Mouse (Mus musculus) adrenal gland, postnatal 10 days (tissue): ENCODE measurements around the gene Afmid. TPM values are rescaled to one million over a fixed set of nuclear protein-coding genes. Genes with fewer than 3 reads are reported as not detected.
"Not testable (repeated sequence)": the region's sequence is repeated elsewhere in the genome, so short reads cannot be mapped to it uniquely, and the experiment has no call there.

Source experiments
- DNase-seq: peaks from one replicate; pipeline ENCODE4 v3.0.0; 2021; ENCODE audit warnings: mixed read lengths
- total RNA-seq, 2 experiments: library from RNA; stranded (reverse); gene quantifications; 2 replicates each; pipeline ENCODE4 v1.2.3; 2021

Gene Afmid
- total RNA-seq, 2 experiments from 2014 or later = 14.1 to 17.7 TPM

GRCm38 (mm10) chr11:117794035-117794551, 31.6 kb upstream of the Afmid start:
- DNase-seq = no peak

DNA sequence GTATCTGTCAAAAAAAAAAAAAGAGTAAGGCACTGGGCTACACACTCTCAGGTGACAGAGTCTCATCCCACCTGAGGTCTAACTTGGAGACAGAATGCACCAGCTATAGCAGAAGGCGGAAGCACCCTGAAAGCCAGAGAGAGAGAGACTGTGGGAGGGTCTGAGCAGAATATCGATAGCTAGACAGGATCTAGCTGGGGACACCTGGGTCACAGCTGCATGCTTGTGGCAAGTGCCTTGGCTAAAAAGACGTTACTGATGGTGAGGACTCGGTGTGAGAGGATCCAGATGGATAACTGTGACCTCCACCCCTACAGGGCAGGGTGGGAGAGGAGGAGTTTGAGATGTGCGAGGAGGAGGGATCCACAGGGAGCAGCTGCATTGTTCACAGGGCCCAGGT, 28.8 kb upstream of the Afmid start:
- no peak for DNase-seq

DNA sequence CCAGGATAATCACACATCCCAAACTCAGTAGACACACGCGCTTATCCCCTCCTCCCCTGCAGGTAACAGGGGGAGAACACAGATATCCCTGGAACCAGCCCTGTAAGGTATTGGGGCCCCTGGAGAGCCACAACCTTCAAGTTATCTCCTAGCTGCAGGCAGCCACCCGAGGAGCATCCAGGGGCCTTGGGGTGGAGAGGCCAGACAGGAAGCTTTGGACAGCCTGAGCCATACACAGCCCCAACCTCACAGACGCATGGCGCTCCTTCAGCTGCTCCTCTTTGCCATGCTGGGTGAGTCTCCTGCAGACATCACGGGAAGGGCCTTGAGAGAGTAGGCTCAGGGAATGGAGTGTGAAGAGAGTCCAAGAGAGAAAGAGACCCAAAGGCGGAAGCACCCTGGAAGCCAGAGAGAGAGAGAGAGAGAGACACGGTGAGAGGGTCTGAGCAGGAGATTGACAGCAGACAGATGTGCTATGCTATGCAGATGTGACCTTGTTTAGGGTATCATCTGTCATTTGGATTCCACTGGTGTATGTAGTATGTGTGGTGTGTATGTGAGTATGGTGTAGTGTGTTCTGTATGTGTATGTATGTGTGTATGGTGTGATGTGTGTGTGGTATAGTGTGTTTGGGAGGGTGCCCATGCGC, 28.1 kb upstream of the Afmid start, which contains the start of gene 6030468B19Rik:
Gene 6030468B19Rik, plus strand, starts transcription at position 150 of the 649 bp plus-strand sequence.
- DNase-seq = no peak

GRCm38 (mm10) chr11:117798160-117798541, 27.6 kb upstream of the Afmid start:
- no peak for DNase-seq

- DNase-seq = no peak
Measured at GRCm38 (mm10) chr11:117799174-117799573, 26.6 kb upstream of the Afmid start.

DNA sequence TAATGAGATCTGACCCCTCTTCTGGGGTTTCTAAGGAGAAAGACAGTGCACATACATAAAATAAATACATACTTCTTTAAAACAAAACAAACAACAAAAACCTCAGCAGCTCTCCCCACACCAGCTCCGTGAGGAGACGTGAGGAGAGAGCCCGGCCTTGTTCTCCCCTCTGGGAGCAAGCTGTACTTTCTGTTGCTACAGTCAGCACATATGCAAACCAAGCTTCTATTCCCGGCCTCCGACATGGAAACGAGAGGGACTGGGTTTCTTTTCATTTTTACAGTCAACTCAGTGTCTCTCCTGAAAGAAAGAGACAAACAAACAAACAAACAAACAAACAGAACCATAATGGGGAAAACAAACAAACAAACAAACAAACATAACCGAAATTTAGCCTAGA, 25.7 kb upstream of the Afmid start:
- no peak for DNase-seq

- no peak for DNase-seq
Measured at GRCm38 (mm10) chr11:117801650-117802049, 24.1 kb upstream of the Afmid start.

DNA sequence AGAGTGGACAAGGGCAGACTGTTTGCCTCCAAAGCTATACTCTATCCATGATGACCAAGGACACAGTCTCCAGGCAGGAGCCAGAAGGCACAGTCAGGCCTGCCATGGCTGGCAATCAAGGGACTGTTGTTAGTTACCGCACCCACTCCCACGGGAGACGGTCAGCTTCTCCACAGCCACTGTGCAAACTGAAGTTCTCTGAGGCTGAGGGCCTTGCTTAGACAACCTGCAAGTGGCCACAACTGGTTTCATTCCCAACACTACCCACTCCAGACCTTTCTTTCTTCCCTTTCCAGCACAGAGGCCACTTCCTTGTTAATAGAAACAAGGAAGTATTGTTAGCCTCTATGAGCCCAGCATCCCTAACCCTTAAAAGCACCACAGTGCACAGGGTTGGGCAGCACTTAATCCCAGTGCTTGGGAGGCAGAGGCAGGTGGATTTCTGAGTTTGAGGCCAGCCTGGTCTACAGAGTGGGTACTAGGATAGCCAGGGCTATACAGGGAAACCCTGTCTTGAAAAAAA, 22.5 kb upstream of the Afmid start:
- DNase-seq = no peak

- no peak for DNase-seq
Measured at GRCm38 (mm10) chr11:117806781-117807180, 18.9 kb upstream of the Afmid start.

DNA sequence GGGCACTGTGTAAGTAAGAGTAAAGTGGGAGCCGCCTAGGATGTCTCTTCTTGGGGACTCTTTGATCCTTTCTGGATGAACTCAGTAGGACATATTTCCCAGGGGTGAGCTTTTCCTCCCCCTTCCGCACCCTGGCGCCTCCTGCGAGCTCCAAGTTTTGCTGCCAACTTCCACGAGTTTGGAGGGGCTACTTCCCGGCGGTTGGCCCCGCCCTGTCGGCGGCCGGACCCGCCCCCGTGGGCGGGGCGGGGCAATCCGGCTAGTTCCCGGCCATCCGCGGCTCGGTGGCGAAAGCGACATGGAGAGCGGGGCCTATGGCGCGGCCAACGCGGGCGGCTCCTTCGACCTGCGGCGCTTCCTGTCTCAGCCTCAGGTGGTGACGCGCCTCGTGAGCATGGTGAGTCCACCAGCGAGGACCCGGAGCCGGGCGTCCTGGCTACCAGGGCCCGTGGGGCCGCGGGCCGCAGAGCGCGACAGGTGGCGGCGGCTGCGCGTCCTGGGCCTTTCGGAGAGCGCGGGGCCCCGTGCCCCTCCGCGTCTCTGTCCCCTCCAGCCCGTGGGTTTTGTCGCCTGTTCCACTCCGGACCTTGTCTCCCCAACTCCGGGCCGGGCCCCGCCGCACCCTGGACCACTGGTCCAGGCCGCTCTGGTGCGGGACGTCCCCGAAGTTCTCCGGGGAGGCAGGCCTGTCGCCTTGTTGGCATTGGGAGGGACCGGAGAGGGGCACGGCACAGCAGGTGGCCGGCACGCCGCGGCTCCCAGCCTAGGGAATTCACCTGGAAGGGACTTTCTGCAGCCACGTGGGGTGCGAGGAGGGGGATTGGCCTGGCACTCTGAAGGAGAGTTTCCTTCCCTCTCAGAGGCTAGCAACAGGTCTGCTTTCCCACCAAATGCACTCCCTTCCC, 16.1 kb upstream of the Afmid start, which contains the start of the genes Gm20708 and Syngr2:
Gene Gm20708, plus strand, starts transcription at position 262 of the 905 bp plus-strand sequence.
Gene Syngr2, plus strand, starts transcription at position 262 of the 905 bp plus-strand sequence.
- peak; percentile 87 for DNase-seq

- DNase-seq = peak; percentile 94
Measured at GRCm38 (mm10) chr11:117810401-117811046, 15.2 kb upstream of the Afmid start.

DNA sequence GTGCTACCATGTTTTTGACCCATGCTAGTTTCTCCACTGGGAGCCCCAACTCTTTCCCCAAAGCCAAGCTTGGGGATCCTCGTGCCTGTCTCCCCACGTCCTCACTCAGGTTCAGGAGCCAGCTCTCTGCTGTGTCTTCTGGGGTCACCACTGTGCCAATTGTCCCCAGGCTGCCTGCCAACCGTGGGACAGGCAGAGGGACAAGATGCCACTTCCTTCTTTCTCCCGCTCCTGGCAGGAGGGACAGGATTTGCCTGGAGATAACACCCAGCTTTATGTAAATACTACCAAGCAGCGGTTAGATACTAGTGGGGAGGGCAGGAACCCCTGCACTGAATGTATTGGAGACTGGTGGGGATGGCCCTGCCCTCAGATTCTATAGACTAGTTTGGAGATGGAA, 11.9 kb upstream of the Afmid start:
- no peak for DNase-seq

DNA sequence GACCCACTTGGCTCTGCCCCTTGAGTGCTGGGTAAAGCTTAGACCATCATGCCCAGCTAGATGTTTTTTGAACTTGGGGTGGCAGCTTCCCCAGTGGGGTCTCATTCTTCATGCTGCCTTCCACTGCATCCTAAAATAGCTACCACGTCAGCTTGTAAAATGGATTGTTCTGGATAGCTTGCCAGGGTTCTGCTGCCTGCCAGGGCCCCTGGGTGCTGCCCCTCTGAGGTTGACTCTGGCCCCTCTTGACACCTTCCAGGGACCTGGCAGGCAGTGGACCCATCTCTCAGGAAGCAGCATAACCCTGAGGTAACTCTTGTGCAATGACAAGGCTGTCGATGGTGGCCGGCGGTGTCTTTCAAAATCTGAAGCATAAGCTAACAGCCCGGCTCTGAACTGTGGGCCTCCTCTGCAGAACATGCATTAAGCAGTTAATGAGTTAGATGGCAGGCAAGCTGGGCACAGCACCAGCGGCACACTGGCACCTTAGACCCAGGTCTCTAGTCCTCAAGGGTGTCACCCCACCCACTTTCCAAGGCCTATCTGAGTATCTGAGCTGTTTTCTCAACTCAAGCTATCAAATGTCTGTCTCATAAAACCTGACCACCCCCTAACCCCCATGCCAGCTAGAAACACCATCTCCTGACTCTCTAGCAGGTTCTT, 10.9 kb upstream of the Afmid start:
- DNase-seq = no peak

DNA sequence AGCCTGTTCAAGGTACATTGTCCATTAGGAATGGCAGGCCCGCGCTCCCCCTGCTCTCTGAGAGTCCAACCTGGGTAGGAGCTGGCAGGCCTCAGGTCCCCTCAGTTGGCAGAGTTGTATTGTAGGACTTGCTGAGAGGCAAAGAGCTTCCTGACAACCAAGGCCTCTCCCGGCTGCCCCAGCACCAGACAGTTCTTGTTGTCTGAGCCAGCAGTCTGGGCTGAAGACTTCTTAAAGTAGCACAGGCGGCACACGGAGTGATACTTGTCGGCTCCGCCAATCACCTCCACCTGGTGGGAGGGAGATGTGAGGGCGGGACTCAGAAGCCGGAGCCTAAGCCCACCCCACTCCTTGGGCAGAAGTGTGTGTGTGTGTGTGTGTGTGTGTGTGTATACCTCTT, 9.9 kb upstream of the Afmid start:
- not testable (repeated sequence) for DNase-seq

- DNase-seq = no peak
Measured at GRCm38 (mm10) chr11:117816389-117816996, 9.2 kb upstream of the Afmid start.

DNA sequence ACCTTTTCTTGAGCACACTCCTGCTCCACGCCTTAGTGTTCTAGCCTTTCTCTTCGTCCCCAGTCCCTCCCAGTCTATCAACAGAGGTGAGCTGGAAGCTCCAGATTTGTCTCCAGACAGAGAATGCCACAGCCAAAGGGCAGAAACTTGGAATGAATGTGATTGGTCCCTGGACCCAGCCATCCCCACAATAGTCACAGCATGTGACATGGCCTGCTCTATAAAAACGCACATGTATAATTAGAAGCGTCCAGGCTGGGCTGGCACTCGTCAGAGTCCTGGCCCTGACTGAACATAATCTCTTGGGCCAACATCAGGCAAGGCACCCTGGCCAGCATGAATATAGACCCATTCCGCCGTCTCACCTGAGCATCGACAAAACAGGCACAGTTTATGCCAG, 6.6 kb upstream of the Afmid start:
- DNase-seq = no peak

DNA sequence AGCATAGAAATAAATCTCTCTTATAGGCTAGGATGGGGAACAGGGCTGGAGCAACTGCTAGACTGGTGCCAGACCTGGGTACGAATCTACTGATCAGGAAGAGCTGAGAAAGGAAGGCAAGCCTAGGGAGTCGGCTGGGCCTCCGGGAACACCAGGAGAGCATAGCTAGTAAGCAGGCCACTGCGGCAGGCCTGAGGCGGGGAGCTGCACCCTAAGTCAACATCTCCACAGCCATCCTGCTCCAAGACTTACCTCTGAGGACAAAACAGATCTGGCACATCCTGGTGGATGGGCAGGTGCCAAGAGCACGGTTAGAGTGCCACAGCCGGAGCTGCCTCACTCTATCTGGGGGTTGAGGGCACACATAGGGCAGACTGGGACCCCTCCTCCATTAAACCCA, 5.6 kb upstream of the Afmid start:
- DNase-seq = no peak

DNA sequence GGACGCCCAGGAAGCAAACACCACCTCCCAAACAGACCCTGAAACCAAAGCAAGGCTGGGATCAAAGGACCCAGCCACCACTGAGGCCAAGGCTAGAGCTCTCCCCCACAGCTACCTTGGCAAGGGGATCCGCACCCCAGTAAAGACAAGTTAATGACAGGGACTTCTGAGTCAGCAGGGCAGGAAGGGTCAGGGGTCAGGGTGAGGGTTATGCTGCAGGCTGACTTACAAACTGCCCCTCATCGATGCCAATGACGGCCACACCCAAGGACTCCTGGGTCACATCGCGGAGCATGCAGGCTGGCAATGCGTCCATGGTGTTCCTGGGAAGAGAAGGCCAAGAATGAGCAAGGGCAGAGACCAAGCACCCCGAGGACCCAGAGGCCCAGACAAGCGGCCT, 3.9 kb upstream of the Afmid start:
- peak; percentile 38 for DNase-seq

GRCm38 (mm10) chr11:117822728-117823241, 2.9 kb upstream of the Afmid start:
- no peak for DNase-seq

DNA sequence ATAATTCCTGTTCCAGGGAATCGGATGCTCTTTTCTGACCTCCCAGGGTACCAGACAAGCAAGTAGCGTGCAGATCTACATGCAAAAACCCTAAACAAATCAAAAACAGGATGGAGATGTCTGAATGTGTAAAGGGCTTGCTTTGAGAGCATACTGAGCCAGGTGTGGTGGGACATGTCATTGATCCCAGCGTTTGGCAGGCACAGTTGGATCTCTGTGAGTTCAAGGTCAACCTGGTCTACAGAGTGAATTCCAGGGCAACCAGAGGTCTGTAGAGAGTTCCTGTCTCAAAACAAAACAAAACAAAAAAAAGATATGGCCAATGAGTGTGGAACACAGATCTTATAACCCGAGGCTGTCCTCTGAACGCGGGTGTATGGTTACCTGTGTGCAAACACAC, 2.3 kb upstream of the Afmid start:
- DNase-seq = no peak
